Mouse (Mus musculus) 416B (cell line): ENCODE measurements around the gene Adam19.

Experiments used
- DNase-seq: peaks from one replicate; pipeline ENCODE4 v3.0.0; 2011; ENCODE audit warnings: low read depth

The Adam19 gene

GRCm38 (mm10) chr11:46073850-46074688 lies 18.3 kb downstream of the Adam19 start:
- DNase-seq, result no peak

GRCm38 (mm10) chr11:46075507-46075906 lies 19.7 kb downstream of the Adam19 start:
- DNase-seq, result no peak

GRCm38 (mm10) chr11:46076442-46077158 lies 20.8 kb downstream of the Adam19 start:
- no peak for DNase-seq

DNA sequence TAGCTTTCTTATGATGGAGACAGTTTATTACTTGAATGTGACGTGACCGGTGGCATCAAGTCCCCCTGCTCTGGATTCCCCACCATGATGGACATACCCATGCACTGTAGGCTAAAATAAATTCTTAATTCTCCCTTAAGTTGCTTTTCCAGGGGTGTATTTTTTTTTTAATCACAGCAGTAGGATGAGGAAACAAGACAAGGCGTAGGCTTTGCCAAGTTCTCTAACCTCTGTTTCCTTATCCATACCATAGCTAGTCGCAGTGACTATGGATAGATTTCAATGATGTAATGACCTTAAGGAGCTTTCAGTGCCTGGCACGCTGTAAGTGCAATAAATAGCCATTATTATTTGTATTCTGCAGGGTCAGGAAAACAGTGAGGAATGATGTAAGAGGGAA lies 21.5 kb downstream of the Adam19 start:
- no peak for DNase-seq

GRCm38 (mm10) chr11:46077732-46078375 lies 22.1 kb downstream of the Adam19 start:
- no peak for DNase-seq

DNA sequence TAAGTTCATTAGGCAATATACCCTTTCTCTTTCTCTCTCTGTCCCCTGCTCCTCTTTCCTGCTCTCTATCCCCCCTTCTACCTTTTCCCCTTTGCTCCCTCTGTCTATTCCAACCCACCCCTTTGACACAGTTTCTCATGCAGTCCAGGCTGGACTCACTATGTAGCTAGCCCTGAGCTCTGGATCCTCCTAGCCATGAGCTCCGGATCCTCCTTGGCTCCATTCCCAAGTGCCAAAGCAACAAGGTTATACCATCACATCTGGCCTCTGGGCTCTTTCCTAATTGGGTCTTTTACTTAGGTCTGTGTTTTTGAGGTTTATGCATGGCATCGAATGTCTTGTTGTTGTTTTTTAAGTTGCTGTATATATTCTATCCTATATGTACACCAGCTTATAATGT lies 25.3 kb downstream of the Adam19 start:
- no peak for DNase-seq

GRCm38 (mm10) chr11:46083405-46083804 lies 27.6 kb downstream of the Adam19 start:
- DNase-seq, result no peak

DNA sequence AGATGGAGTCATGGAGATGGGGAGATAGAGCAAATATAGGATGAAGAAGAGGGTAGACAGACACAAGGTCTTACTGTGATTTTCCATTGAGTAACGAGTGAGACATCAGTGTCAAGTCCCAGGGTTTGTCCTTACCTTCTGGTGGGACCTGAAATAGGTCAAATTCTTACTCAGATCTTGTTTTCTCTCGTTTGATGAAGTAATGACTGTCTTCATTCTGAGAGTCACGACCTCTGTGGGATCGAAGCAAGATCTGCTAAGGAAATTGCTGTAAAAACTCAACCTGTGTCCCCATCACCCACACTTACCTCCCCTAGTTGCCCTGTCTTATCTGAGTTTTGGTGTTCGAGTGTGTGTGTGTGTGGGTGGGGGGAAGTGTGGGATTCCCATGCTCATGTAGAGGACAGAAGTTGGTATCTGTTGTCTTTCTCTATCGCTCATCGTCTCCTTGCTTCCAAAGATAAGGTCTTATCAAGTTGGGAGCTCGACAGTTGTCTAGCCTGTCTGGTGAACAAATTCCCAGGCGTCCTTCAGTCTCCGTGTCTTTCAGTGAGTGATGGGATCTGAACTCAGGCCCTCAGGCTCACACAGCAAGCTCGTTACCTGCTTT lies 28.1 kb downstream of the Adam19 start:
- no peak for DNase-seq

DNA sequence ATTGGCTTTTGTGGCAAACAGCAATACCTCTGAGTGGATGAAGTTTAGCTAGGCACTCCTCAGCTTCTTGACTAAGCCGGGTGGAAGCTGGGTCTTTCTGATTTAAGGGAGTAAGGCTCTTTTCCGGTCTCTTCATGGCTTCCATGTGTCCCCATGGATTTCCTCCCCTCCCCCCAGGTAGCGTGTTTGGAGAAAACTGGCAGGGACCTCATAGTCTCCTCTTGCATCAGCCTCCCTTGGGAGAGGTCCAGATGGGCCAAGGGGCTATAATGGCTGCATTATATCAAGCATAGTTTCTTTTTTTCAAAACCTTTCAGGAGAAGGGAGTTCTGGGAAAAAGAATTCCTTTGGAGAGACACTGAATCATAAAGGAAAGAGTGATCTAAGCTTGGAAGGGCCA lies 28.8 kb downstream of the Adam19 start:
- no peak for DNase-seq

GRCm38 (mm10) chr11:46085398-46086163 lies 29.8 kb downstream of the Adam19 start:
- DNase-seq, result no peak

GRCm38 (mm10) chr11:46086446-46086845 lies 30.7 kb downstream of the Adam19 start:
- DNase-seq, result no peak

GRCm38 (mm10) chr11:46089081-46089713 lies 33.4 kb downstream of the Adam19 start:
- no peak for DNase-seq

DNA sequence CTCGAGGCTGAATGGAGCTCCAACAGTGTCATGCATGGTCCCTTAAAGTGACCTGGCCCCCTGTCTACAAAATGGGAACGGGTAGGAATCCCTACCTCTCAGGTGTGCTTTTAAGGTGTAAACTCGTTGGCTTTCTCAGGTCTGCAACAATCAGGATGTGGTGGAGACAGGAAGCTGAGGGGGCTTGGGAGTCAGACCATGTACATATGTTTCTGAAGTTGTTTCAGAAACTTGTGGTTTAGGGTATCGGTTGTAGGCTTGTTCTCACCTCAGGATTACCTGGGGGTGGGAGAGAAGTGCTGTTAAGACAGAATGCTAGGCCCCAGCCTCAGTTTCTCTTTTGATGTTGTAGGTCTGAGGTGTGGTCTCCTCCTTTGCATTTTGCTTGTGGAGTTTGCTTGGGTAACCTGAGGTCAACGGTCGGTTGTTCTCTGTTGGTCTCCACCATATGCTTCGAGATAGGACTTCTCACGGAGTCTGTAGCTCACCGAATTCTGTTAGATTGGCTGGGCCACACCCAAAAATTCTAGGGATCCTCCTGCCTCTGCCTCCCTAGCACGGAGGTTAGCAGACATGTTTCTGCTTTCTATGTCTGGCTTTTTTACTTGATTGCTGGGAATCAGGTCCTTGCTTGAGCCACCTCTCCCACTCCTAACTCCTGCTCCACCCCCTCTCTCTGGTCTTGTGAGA lies 34.4 kb downstream of the Adam19 start:
- no peak for DNase-seq

DNA sequence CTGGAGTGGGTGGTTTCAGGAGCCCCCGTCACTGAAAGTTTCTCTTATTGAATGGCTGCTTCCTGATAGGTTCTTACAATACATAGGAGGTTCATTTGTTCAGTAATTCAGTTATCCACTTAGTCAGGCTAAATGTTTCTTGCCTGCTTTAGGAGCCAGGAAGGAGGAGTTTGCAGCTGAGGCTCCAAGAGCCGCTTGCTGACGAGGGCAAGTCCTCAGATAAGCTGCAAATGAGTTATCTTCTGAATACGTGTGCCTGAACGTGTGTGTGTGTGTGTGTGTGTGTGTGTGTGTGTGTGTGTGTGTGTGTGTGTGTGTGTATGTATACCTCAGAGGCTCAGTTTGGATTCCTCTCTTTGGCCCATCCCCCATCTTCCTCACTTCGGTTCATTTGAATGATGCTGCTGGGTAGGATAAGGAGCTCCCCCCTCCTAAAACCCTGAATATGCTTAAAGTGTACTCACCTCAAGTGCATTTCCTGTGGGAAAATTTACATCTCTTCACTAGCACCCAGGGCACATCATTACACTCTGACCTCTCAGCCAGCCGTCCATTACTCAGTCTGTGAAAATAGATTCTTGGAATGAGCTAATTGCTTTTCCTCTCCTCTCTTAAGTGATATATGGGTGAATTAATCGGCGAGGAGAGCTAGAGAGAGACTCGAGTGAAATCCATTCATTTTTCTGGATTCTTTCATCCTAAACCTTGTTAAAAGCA lies 35.3 kb downstream of the Adam19 start:
- DNase-seq, result no peak

DNA sequence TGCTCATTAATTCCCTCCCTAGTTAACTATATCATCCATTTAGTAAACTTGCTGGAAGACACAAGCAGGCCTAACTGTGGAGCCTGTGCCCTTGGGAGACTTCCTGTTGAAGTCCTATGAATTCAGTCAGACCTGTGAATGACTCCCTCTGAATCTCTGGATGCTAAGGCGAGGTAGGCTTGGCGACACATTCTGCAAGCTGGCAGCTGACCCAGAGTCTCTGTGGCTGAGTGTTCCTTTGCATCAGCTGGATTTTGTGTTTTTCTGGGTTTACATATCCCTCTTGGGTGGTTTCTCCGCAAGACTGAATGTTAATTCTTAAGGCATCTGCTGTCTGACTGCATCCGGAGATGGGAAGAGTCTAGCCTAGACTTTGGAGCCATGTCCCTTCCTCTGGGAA lies 36.3 kb downstream of the Adam19 start:
- DNase-seq, result no peak

GRCm38 (mm10) chr11:46095477-46096264 lies 39.9 kb downstream of the Adam19 start:
- no peak for DNase-seq

- no peak for DNase-seq
Measured at GRCm38 (mm10) chr11:46096265-46096649, 40.5 kb downstream of the Adam19 start.

DNA sequence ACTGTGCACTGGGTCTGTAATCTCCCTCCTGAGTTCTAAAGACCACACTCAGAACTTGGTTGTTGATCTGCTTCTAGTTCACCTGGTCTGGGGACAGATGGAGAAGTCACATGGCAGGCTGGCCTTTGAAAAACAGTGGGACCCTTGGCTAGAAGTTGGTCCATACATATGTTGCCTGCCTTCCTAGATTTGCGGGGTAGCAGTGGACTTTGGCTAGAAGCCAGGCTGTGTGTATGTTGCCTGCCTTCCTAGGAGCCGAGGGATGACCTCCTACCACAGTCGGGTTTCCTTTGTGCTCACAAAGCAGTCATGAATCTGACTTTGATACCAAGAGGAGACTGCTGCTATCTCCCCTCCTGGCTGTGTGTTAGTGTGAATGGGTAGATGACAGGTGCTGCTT lies 41.3 kb downstream of the Adam19 start:
- no peak for DNase-seq

DNA sequence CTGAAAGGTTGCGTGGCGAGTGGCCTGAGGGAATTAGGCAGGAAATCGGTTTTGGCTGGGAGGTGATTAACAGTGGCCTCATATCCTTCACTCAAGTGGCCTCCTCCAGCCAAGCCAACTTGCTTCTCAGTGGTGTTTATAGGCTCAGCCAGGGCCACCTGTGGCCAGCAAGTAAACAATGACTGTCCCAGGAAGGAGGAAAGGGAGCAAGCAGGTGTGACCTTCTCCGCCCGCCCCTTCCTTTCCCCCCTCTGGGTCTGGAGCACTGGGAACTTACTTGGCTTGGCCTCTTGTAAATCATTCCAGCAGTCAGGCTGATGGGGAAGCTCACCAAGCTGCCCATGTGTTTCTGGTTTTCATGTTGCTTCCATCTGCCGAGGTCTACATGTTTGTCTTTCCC lies 46.3 kb downstream of the Adam19 start:
- DNase-seq, result no peak
